Mouse (Mus musculus) adrenal gland, postnatal 25 days (tissue): ENCODE measurements around the gene Unc5c. TPM values are rescaled to one million over a fixed set of nuclear protein-coding genes. Genes with fewer than 3 reads are reported as not detected.

Source experiments
- DNase-seq: peaks from one replicate; pipeline ENCODE4 v3.0.0; 2021; ENCODE audit warnings: mixed read lengths
- total RNA-seq: library from RNA; stranded (reverse); gene quantifications from 2 replicates; pipeline ENCODE4 v1.2.3, GENCODE M21; 2021

Unc5c gene
- total RNA-seq, 1 experiment from 2014 or later = 5.9 TPM

DNA sequence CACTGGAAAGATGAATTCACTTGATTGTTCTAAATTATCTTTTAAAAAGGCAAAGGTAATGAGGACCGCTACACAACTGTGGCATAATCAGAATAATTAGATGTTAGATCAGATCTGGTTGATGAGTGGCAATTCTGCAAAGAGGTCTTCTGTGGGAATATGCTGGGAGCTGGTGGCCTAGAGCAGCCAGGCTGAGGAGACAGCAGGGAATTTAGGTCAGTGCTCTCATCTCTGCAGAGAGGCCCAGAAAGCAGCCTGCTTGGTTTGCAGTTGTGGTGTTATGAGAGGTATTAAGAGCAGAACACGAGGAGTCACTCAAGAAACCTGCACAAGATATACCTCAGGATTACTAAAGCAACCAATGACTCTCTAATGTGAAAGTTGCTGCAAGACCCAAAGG is 133.9 kb downstream of the Unc5c start:
- DNase-seq = no peak

DNA sequence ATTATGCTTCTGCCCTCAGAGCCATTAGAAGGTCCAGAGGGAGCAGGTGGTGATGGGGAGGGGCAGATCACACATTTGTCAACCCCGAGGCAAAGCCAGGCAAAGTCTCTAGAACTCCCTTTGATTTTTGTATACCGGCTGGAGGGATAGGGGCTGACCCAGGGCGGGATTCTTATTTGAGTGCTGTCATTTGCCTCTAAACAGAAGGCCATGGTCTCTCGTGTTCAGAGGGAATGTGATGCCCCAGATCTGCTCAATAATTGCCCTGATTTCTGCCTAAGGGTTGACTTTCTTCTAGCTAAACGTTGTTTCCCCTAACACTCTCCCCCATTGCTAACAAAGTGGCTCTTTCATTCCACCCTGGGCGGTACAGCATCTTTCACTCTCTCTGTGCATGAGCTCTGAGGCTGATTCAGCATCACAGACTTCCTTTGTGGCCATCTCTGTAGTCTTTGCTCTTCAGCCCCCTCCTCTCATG is 136.1 kb downstream of the Unc5c start:
- no peak for DNase-seq

DNA sequence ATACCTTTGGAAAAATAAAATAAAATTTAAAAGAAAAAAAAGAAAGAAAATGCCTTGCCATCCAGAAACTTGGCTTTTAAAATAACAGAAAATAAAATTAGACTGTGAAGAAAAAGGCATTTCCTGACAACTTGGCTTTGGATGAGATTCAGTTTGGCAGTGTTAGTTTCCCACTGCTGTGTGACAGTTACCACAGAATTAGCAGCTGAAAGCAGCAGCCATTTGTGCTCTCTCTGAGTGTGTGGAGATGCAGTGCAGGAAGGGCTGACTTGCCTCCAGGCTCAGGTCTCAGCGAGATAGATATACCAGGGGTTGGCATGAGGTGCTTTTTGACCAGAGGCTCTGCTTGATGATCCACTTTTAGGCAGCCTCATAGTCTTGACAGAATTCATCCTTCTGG is 151.7 kb downstream of the Unc5c start:
- no peak for DNase-seq

GRCm38 (mm10) chr3:141618675-141619074 is 153.7 kb downstream of the Unc5c start:
- DNase-seq = no peak

DNA sequence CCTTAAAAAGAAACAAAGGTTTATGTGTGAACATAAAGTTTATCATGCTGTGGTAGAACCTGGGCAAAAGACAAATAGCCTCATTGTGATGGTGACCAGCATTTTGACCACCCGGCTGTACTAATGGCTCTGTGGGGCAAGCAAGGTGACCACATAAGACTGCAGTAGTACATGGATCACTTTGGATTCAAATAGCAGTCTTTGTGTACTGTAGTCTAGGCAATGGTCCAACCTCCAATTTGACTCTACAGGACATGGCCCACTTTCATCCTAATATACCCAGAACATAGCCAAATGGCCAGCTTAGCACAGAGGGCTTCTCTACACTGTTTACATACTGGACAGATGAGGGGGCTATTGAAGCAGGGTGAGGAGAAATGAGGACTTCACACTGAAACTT is 156.5 kb downstream of the Unc5c start:
- DNase-seq = no peak

- no peak for DNase-seq
Observed at GRCm38 (mm10) chr3:141626935-141627638, 162.1 kb downstream of the Unc5c start.

- DNase-seq = no peak
Observed at GRCm38 (mm10) chr3:141627639-141627977, 162.6 kb downstream of the Unc5c start.

DNA sequence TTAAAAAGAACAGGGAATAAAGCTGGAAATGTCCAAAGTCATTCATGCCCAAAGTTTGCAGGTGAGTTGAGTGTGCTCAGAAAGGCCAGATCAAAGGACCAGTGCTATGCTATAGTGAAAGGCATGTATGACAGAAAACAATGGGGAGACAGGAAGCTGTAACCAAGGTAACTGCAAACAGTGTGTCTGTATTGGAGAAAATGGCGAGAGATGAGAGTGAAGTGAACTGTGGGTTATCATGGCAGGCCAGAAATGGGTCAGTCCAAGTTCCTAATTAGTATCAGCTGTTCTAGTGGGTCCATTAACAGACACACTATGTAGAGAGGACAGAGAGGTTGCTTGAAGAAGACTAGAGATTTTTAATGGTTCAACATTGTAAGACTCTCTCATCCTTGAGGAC is 164.4 kb downstream of the Unc5c start:
- DNase-seq = no peak

- no peak for DNase-seq
Observed at GRCm38 (mm10) chr3:141637900-141638299, 172.9 kb downstream of the Unc5c start.

- DNase-seq = no peak
Observed at GRCm38 (mm10) chr3:141644264-141644663, 179.2 kb downstream of the Unc5c start.

- no peak for DNase-seq
Observed at GRCm38 (mm10) chr3:141646588-141646987, 181.6 kb downstream of the Unc5c start.

DNA sequence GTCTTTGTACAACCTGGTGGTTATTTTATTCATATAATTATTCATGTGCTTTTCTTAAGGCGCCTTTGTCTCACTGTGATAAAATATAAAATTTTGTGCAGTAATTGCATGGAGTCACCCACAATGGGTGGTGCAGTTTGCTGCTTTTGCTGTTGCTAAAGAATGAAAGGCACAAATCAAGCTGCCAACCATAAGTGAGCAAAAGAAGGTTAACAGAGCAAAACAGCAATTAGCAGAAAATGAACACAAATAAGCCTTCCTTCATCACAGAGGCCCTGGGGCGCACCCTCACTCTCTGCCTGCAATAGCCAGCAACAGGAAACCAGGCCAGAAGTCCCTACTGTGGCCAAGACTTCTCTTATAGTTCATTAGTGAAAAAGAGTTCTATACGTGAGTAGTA is 185.6 kb downstream of the Unc5c start:
- no peak for DNase-seq

DNA sequence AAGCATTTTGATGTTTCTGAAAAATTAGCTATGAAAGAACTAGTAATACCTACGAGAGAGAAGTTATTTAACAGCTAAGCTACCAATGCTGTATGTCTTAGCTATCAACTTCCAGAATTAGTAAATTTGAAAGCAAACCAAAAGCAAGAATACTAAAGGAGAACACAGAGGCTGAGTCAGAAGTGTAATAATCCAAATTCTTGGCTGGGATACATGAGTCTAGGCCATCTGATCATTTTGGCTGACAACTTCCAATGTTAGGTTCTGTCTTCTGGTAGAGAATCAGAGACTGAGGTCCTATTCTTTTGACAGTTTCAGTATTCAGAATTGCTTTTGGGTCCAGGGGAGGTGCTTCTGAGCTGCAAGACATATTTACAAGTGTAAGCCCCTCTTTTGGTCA is 188.9 kb downstream of the Unc5c start:
- no peak for DNase-seq

- DNase-seq = no peak
Observed at GRCm38 (mm10) chr3:141659041-141659789, 194.2 kb downstream of the Unc5c start.

- no peak for DNase-seq
Observed at GRCm38 (mm10) chr3:141660065-141661062, 195.3 kb downstream of the Unc5c start.

DNA sequence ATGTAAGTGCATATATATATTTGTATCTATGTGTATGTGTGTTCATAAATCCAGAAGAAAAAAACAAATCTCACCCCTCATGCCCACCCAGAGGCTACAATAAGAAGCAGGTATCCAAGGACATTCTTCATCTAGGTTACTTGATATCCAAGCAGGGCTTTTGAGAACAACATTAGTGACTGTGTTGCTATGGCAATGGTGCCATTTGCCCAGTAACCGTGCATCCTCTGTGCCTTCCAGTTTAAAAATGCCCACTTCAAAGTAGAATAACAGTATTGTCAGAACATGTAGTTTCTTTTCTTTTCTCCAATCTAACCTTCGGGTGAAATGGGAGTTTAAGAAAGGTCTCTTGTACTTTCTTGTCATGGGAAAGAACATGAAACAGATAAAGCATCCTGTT is 224.1 kb downstream of the Unc5c start:
- no peak for DNase-seq

DNA sequence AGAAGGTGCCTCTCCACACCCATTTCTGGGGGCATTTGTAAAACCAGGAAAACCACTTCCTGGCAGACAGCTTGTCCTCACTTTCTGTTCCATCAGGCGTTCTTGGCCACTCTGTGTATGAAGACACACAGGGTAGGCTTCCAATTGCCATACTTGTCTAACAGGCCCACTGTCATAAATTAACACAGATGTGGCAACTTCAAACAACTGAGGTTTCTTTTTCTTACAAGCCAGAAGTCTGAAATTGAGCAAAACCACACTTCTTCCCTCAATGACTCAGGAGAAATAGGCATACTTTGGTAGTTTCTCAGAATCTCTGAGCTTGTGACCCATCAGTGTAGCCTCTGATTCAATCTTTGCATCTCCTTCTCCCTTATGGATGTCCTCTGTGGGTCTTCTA is 225.7 kb downstream of the Unc5c start:
- no peak for DNase-seq

DNA sequence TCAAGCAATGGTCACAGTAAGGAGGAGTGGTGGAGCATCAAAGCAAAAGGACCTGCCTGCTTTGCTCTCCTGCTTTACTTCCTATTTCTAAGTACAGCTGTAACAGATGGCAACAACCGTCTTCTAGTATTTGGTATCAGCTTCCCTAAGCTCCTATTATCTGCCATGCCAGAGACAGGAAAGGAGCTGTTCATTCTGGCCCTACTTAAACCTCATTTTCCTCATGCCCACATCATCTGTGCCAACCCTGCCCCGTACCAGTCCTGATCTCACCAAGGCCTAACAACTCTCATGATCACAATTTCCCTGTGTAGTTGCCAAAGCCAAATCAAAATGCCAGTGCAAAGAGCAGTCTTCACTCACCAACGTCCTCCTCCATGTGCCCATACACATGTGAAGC is 226.4 kb downstream of the Unc5c start:
- no peak for DNase-seq

- no peak for DNase-seq
Observed at GRCm38 (mm10) chr3:141691846-141692245, 226.8 kb downstream of the Unc5c start.

DNA sequence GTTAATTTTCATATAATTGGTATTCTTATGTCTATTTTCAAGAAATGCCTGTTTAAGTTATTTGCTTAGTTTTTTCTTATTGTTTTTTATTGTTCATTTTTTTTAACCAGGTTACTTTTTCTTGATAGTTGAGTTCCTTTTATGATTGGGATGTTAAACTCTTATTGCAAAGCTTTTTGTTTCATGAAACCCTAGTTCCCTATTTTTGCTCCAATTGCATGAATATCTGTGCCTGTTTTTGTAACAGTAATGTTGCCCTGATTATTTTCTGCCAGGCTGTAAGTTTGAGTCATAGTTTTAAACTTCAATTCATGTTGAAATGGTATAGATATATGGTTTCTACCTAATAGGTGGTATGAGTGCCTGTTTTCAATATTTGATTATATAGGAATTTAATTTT is 234.2 kb downstream of the Unc5c start:
- DNase-seq = no peak

DNA sequence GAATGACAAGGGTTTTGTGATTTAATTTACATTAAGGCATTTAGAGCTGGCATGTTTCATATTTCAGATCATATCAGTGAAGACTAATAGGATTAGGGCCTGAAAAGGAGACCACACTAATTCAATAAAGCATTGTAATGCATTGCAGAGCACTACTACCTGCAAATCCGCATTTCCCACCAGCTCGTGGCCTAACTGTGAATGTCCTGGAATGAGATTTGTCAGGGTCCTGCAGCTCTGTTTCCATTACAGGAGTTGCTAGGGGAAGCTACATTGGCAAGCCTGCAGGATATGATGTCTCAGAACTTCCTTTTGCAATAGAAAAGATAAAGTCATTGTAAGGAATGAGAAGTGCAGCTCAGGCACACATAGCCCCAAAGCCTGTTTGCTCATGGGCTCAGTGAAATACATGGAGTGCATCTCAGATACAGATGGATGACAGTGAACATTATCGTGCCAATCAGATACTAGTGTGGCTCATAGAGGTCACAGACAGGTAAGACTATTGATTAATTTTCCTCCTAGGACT is 236.4 kb downstream of the Unc5c start:
- no peak for DNase-seq

DNA sequence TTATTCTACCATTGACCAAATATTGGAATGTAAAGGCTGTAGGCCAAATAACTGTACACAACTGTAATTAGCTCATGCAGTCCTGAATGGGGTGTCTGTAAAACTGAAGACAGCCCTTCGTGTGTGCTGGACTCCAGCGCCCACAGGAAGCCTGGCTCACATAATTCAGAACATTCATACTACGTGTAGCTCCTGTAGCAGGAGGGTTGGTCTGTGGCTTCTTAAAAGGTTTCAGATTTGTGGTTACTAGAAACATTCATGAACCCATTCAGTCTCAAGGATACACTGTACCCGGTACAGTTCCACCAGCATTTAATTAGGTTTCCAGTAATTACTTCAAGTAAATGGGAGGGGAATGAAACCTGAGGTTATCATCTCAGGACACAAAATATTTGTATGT is 246.6 kb downstream of the Unc5c start:
- DNase-seq = no peak
